Mouse (Mus musculus): Measurements from ENCODE around the gene Ccdc51.

DNA sequence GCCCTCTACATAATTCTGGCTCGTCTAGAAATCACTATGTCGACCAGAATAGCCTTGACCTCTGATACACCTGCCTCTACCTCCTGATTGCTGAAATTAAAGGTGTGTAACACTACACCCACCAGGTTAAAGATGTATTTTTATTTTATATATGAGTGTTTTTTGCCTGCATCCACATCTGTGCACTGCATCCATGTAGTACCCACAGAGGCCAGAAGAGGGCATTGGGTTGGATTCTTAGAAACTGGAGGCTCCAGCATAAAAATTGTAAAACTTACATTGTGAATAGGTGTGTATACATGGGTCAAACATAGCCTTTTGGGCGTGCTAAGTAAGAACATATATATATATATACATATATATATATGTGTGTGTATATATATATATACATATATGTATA lies 45.9 kb downstream of the Ccdc51 start:
- TF ChIP-seq CTCF (IDR thresholded peaks at IDR 0.05; ENCODE audit: low read depth, low read length) (no peak; the same call in 1 of the 2 replicates), POLR2A (IDR thresholded peaks at IDR 0.05; ENCODE audit: extremely low read depth, insufficient read depth, low read length) (no peak)

All from liver, adult 2 months (tissue).